Mouse (Mus musculus): Measurements from ENCODE around the gene Sdcbp2.

Gene Sdcbp2

GRCm38 (mm10) chr2:151569452-151569851 lies 3.0 kb upstream of the Sdcbp2 start:
- DNase-seq (ENCODE audit: low read depth, low spot score), result no peak

- DNase-seq (ENCODE audit: low read depth, low spot score), result peak; percentile 66
These were observed 1.2 kb downstream of the Sdcbp2 start for GRCm38 (mm10) chr2:151573667-151574066.

- DNase-seq (ENCODE audit: low read depth, low spot score), result peak; percentile 91
These were observed 2.2 kb downstream of the Sdcbp2 start for GRCm38 (mm10) chr2:151574607-151575006.

GRCm38 (mm10) chr2:151575119-151575698 lies 2.8 kb downstream of the Sdcbp2 start:
- DNase-seq (ENCODE audit: low read depth, low spot score), result no peak

GRCm38 (mm10) chr2:151575699-151576389 lies 3.4 kb downstream of the Sdcbp2 start:
- peak; percentile 98 for DNase-seq (ENCODE audit: low read depth, low spot score)

- DNase-seq (ENCODE audit: low read depth, low spot score), result no peak
These were observed 6.8 kb downstream of the Sdcbp2 start for GRCm38 (mm10) chr2:151579183-151579582.

- DNase-seq (ENCODE audit: low read depth, low spot score), result no peak
These were observed 8.5 kb downstream of the Sdcbp2 start for GRCm38 (mm10) chr2:151580945-151581344.

GRCm38 (mm10) chr2:151585934-151586333 lies 13.5 kb downstream of the Sdcbp2 start:
- no peak for DNase-seq (ENCODE audit: low read depth, low spot score)

GRCm38 (mm10) chr2:151586807-151587206 lies 14.4 kb downstream of the Sdcbp2 start:
- DNase-seq (ENCODE audit: low read depth, low spot score), result no peak

- no peak for DNase-seq (ENCODE audit: low read depth, low spot score)
These were observed 14.9 kb downstream of the Sdcbp2 start for GRCm38 (mm10) chr2:151587306-151587705.

GRCm38 (mm10) chr2:151598068-151598467 lies 25.6 kb downstream of the Sdcbp2 start:
- DNase-seq (ENCODE audit: low read depth, low spot score), result no peak

- no peak for DNase-seq (ENCODE audit: low read depth, low spot score)
These were observed 29.7 kb downstream of the Sdcbp2 start for GRCm38 (mm10) chr2:151602106-151602505.

GRCm38 (mm10) chr2:151603630-151604029 lies 31.2 kb downstream of the Sdcbp2 start:
- DNase-seq (ENCODE audit: low read depth, low spot score), result no peak

GRCm38 (mm10) chr2:151605437-151605987 lies 33.1 kb downstream of the Sdcbp2 start:
- peak; percentile 87 for DNase-seq (ENCODE audit: low read depth, low spot score)

GRCm38 (mm10) chr2:151608435-151608834 lies 36.0 kb downstream of the Sdcbp2 start:
- no peak for DNase-seq (ENCODE audit: low read depth, low spot score)

GRCm38 (mm10) chr2:151609974-151610373 lies 37.6 kb downstream of the Sdcbp2 start:
- no peak for DNase-seq (ENCODE audit: low read depth, low spot score)

GRCm38 (mm10) chr2:151615779-151616178 lies 43.4 kb downstream of the Sdcbp2 start:
- peak; percentile 93 for DNase-seq (ENCODE audit: low read depth, low spot score)

GRCm38 (mm10) chr2:151616551-151617329 lies 44.3 kb downstream of the Sdcbp2 start:
- DNase-seq (ENCODE audit: low read depth, low spot score), result peak; percentile 70

- no peak for DNase-seq (ENCODE audit: low read depth, low spot score)
These were observed 51.4 kb downstream of the Sdcbp2 start for GRCm38 (mm10) chr2:151623776-151624175.

GRCm38 (mm10) chr2:151626296-151626695 lies 53.9 kb downstream of the Sdcbp2 start:
- no peak for DNase-seq (ENCODE audit: low read depth, low spot score)

- DNase-seq (ENCODE audit: low read depth, low spot score), result no peak
These were observed 55.6 kb downstream of the Sdcbp2 start for GRCm38 (mm10) chr2:151628011-151628410.

GRCm38 (mm10) chr2:151629310-151629709 lies 56.9 kb downstream of the Sdcbp2 start:
- DNase-seq (ENCODE audit: low read depth, low spot score), result no peak

Measured in telencephalon, adult 2 months (tissue).